Mouse (Mus musculus): ENCODE measurements around the gene Olfr731.

The Olfr731 gene

GRCm38 (mm10) chr14:50241766-50242165 lies at the start of gene Olfr731:
Gene Olfr731, minus strand, starts transcription at chr14:50241866.
- no peak for DNase-seq

GRCm38 (mm10) chr14:50284106-50284505 lies 42.4 kb upstream of the Olfr731 start, which contains the start of gene Olfr732:
Gene Olfr732, minus strand, starts transcription at chr14:50284206.
- DNase-seq, result no peak

GRCm38 (mm10) chr14:50188098-50188497 lies 53.6 kb downstream of the Olfr731 start, which contains the start of gene Olfr730:
Gene Olfr730, minus strand, starts transcription at chr14:50188198.
- DNase-seq, result no peak

Data from thymus, postnatal 4 days (tissue).